9 mouse cellular contexts compared by ENCODE assay signal in the genomic region with DNA sequence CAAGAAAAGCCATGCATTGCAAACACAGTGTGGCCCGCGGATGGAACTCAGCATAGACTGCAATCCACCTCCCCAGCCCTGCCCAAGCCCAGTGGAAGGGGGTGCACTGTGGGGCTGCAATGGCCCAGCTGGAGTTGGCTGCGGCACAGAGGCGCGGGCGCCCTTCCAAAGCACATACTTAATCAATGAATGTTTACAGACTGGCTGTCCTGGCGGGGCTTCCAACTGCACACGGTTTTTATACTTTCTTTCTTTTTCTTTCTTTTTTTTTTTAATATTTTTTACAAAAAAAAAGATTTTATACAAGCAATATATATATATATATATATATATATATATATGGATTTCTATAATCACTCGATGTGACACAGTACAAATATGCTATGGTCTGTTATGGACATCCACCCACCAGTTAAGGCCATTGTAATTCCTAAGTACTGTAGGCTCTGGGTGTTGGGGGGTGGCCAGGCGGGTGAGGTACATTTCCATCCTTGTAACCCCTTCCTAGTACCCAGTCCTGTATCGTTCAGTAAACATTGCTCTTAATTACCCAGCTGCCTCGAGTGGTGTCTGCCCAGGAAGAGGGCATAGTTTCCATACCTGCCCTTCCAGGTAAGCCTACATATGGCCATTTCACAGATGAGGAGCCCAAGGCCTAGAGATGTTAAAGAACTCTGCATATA. TPM values are rescaled to one million over a fixed set of nuclear protein-coding genes. Genes with fewer than 3 reads are reported as not detected.
DNase-seq lines count a peak whose midpoint lies in the region; ATAC-seq and TF ChIP-seq lines count a peak whose summit lies in the region.
"Had no signal": no experiment of that assay in that cellular context is flagged by ENCODE, and none has a peak within 500 bp of the region (broad histone marks: within the 10 kb centered on the region; RNA-seq: fewer than 3 reads in every experiment).

No protein-coding gene starts in this region.

- in situ Hi-C loops in ES-E14 (cut with MboI; ENCODE audit: low sequenced_read_pairs in 2 of 2, unreplicated experiment in 2 of 2), result no loop called here

- no peaks in the 10 kb centered on the region for H3K9me3 ChIP-seq in heart, embryonic 10.5 days
- H3K9me3 ChIP-seq in ES-E14 (ENCODE audit: control insufficient read depth, insufficient read depth, low read depth, low read length), result no peaks in the 10 kb centered on the region
- no peaks in the 10 kb centered on the region for H3K9me3 ChIP-seq in forebrain, postnatal 0 days (ENCODE audit: low read length)
- no peaks in the 10 kb centered on the region for H3K9me3 ChIP-seq in kidney, embryonic 14.5 days (ENCODE audit: control insufficient read depth, low read length)
- H3K9me3 ChIP-seq in midbrain, postnatal 0 days (ENCODE audit: low read length), result no peaks in the 10 kb centered on the region
- H3K9me3 ChIP-seq: neural tube, embryonic 12.5 days had no signal

- TF ChIP-seq CTCF in forebrain, postnatal 0 days (IDR thresholded peaks at IDR 0.05; ENCODE audit: low read depth), result no peak
- no peak for TF ChIP-seq CTCF in midbrain, postnatal 0 days (IDR thresholded peaks at IDR 0.05)

- peaks cover 11% of the 10 kb centered on the region for H3K36me3 ChIP-seq in heart, embryonic 10.5 days
- H3K36me3 ChIP-seq in ES-E14 (ENCODE audit: control insufficient read depth, insufficient read depth, low read length, poor library complexity, severe bottlenecking), result no peaks in the 10 kb centered on the region
- H3K36me3 ChIP-seq in forebrain, postnatal 0 days (ENCODE audit: insufficient read depth), result peaks cover 7% of the 10 kb centered on the region; the same call in 1 of the 2 replicates
- peaks cover 3% of the 10 kb centered on the region; the same call in 1 of the 2 replicates for H3K36me3 ChIP-seq in kidney, embryonic 14.5 days (ENCODE audit: control insufficient read depth, insufficient read depth, low read length)
- H3K36me3 ChIP-seq in midbrain, postnatal 0 days (ENCODE audit: insufficient read depth, low read length), result peaks cover 11% of the 10 kb centered on the region

- 0 out of 2 replicates have a peak overlapping the region, but pooled peaks have one; percentile 5 for H3K9ac ChIP-seq in ES-E14 (ENCODE audit: insufficient read depth, low read depth, low read length, poor library complexity, severe bottlenecking)
- H3K9ac ChIP-seq in forebrain, postnatal 0 days, result no peak overlapping the region
- H3K9ac ChIP-seq in kidney, embryonic 14.5 days (ENCODE audit: low read depth, low read length), result no peak overlapping the region
- no peak overlapping the region for H3K9ac ChIP-seq in midbrain, postnatal 0 days (replicated peaks; ENCODE audit: low read length, poor library complexity, severe bottlenecking)
- H3K9ac ChIP-seq: neural tube, embryonic 12.5 days had no signal

- peak; percentile 40 for ATAC-seq in forebrain, postnatal 0 days
- 0 out of 2 replicates have a peak, but pooled peaks have one; percentile 13 for ATAC-seq in kidney, embryonic 14.5 days (ENCODE audit: low FRiP score, low TSS enrichment)
- no peak for ATAC-seq in midbrain, postnatal 0 days (ENCODE audit: low FRiP score)

- DNase-seq in heart, adult 18-20 months, result peak; percentile 81
- DNase-seq in heart, embryonic 10.5 days (ENCODE audit: low spot score), result no peak
- DNase-seq in ES-E14 (ENCODE audit: low read depth, low spot score), result no peak
- peak; percentile 55 for DNase-seq in forebrain, postnatal 0 days
- DNase-seq in midbrain, postnatal 0 days (ENCODE audit: low spot score), result peak; percentile 60
- no peak for DNase-seq in B cell, adult 2 months
- no peak for DNase-seq in embryo, embryonic 10.5 days (ENCODE audit: low spot score)

- no peak overlapping the region for H3K4me3 ChIP-seq in heart, embryonic 10.5 days
- peak overlapping the region in 1 of 2 experiments; percentile 7; a peak in 1 of 4 replicates for H3K4me3 ChIP-seq in ES-E14 (ENCODE audit: insufficient read depth in 1 of 2, low read depth in 1 of 2, low read length in 2 of 2, poor library complexity in 1 of 2, severe bottlenecking in 1 of 2)
- H3K4me3 ChIP-seq in forebrain, postnatal 0 days (ENCODE audit: low read depth, low read length), result no peak overlapping the region
- H3K4me3 ChIP-seq in kidney, embryonic 14.5 days (ENCODE audit: low read length), result no peak overlapping the region
- no peak overlapping the region for H3K4me3 ChIP-seq in midbrain, postnatal 0 days (ENCODE audit: low read depth, low read length)
- H3K4me3 ChIP-seq: neural tube, embryonic 12.5 days had no signal

- H3K27me3 ChIP-seq in heart, embryonic 10.5 days (ENCODE audit: insufficient read depth, poor library complexity, severe bottlenecking), result no peaks in the 10 kb centered on the region
- no peaks in the 10 kb centered on the region for H3K27me3 ChIP-seq in forebrain, postnatal 0 days (ENCODE audit: insufficient read depth, low read length)
- no peaks in the 10 kb centered on the region for H3K27me3 ChIP-seq in kidney, embryonic 14.5 days (ENCODE audit: control insufficient read depth, insufficient read depth, low read length)
- no peaks in the 10 kb centered on the region for H3K27me3 ChIP-seq in midbrain, postnatal 0 days (ENCODE audit: insufficient read depth, low read length)
- H3K27me3 ChIP-seq: neural tube, embryonic 12.5 days had no signal

- no peak overlapping the region for H3K27ac ChIP-seq in heart, embryonic 10.5 days
- H3K27ac ChIP-seq in ES-E14 (ENCODE audit: insufficient read depth, low read depth, low read length, poor library complexity, severe bottlenecking), result no peak overlapping the region
- H3K27ac ChIP-seq in forebrain, postnatal 0 days (ENCODE audit: low read depth, low read length), result no peak overlapping the region
- no peak overlapping the region for H3K27ac ChIP-seq in kidney, embryonic 14.5 days (ENCODE audit: low read depth, low read length)
- no peak overlapping the region for H3K27ac ChIP-seq in midbrain, postnatal 0 days (ENCODE audit: low read depth, low read length)
- H3K27ac ChIP-seq: neural tube, embryonic 12.5 days had no signal

- no peak overlapping the region for H3K4me2 ChIP-seq in forebrain, postnatal 0 days (ENCODE audit: low read depth)
- H3K4me2 ChIP-seq in kidney, embryonic 14.5 days (replicated peaks; ENCODE audit: low read depth, low read length), result no peak overlapping the region
- H3K4me2 ChIP-seq in midbrain, postnatal 0 days (ENCODE audit: low read depth, low read length, poor library complexity, severe bottlenecking), result no peak overlapping the region
- H3K4me2 ChIP-seq: neural tube, embryonic 12.5 days had no signal

- peaks cover 31% of the 10 kb centered on the region for H3K4me1 ChIP-seq in heart, embryonic 10.5 days
- H3K4me1 ChIP-seq in ES-E14 (ENCODE audit: control insufficient read depth in 2 of 2, insufficient read depth in 2 of 2, low read length in 2 of 2, poor library complexity in 1 of 2), result peaks cover 3 to 11% of the 10 kb centered on the region in 2 experiments; a peak in 1 of 4 replicates
- no peaks in the 10 kb centered on the region for H3K4me1 ChIP-seq in forebrain, postnatal 0 days (ENCODE audit: insufficient read depth)
- H3K4me1 ChIP-seq in kidney, embryonic 14.5 days (ENCODE audit: control insufficient read depth, insufficient read depth, low read length), result 0 out of 2 replicates have a peak, but pooled peaks cover 9% of the 10 kb centered on the region
- no peaks in the 10 kb centered on the region for H3K4me1 ChIP-seq in midbrain, postnatal 0 days (ENCODE audit: insufficient read depth, low read length)

- 82% methylated on average over 12 of the region's 12 CpGs for WGBS in heart, embryonic 10.5 days
- 50% methylated on average over 12 of the region's 12 CpGs for WGBS in forebrain, postnatal 0 days
- WGBS in kidney, embryonic 14.5 days, result 86% methylated on average over 12 of the region's 12 CpGs
- WGBS in midbrain, postnatal 0 days, result 70% methylated on average over 12 of the region's 12 CpGs

TF ChIP-seq in ES-E14, 5 proteins besides CTCF, POLR2A, EP300 and RAD21:
- no peak for TF ChIP-seq ZNF384 (IDR thresholded peaks at IDR 0.05; ENCODE audit: low read depth, low read length)
- TF ChIP-seq MAFK (IDR thresholded peaks at IDR 0.05; ENCODE audit: insufficient read depth, low read depth, low read length), result no peak
- TF ChIP-seq ZC3H11A (IDR thresholded peaks at IDR 0.05; ENCODE audit: borderline replicate concordance, low read depth, low read length), result no peak
- TF ChIP-seq HCFC1 (IDR thresholded peaks at IDR 0.05; ENCODE audit: borderline replicate concordance, insufficient read depth, low read length), result no peak
- no peak for TF ChIP-seq CHD2 (IDR thresholded peaks at IDR 0.05; ENCODE audit: low read depth, low read length)

RNA-seq across cellular contexts. Expression of gene Jdp2, which starts 40.6 kb away (rescaled TPM):
- total RNA-seq in heart, adult 18-20 months (2021), result 10 to 100 TPM; 14.8 to 16.5 TPM
- 0.63 and 0.68 TPM in 2 replicates for polyA plus RNA-seq in heart, embryonic 10.5 days (2016; fragmentation: Nextera tagmentation; extraction: Ambion mirVana)
- total RNA-seq in ES-E14 (2012; rRNA removed), result 8.5 and 15.9 TPM in 2 replicates
- total RNA-seq in forebrain, postnatal 0 days (2014; rRNA removed), result 10.4 and 17.2 TPM in 2 replicates
- polyA plus RNA-seq in forebrain, postnatal 0 days (2015; fragmentation: Nextera tagmentation; extraction: Ambion mirVana), result 0.24 and 0.60 TPM in 2 replicates
- polyA plus RNA-seq in kidney, embryonic 14.5 days (2014; fragmentation: Nextera tagmentation; extraction: Ambion mirVana), result 0.49 and 0.66 TPM in 2 replicates
- 15.8 and 18.4 TPM in 2 replicates for total RNA-seq in midbrain, postnatal 0 days (2014; rRNA removed)
- 0.56 and 1.0 TPM in 2 replicates for polyA plus RNA-seq in midbrain, postnatal 0 days (2015; fragmentation: Nextera tagmentation; extraction: Ambion mirVana)

RNA-seq across cellular contexts. Expression of gene Batf, which starts 47.0 kb away (rescaled TPM):
- 1 to 10 TPM; 1.1 to 1.9 TPM for total RNA-seq in heart, adult 18-20 months (2021)
- 4.7 and 7.1 TPM in 2 replicates for polyA plus RNA-seq in heart, embryonic 10.5 days (2016; fragmentation: Nextera tagmentation; extraction: Ambion mirVana)
- total RNA-seq in ES-E14 (2012; rRNA removed), result 0.53 and 0.58 TPM in 2 replicates
- 0.77 TPM in 1 of 2 replicates, not detected in the other for total RNA-seq in forebrain, postnatal 0 days (2014; rRNA removed)
- 0.65 and 1.3 TPM in 2 replicates for polyA plus RNA-seq in forebrain, postnatal 0 days (2015; fragmentation: Nextera tagmentation; extraction: Ambion mirVana)
- polyA plus RNA-seq in kidney, embryonic 14.5 days (2014; fragmentation: Nextera tagmentation; extraction: Ambion mirVana), result 2.7 and 2.9 TPM in 2 replicates
- total RNA-seq in midbrain, postnatal 0 days (2014; rRNA removed), result 0.28 and 3.1 TPM in 2 replicates
- polyA plus RNA-seq in midbrain, postnatal 0 days (2015; fragmentation: Nextera tagmentation; extraction: Ambion mirVana), result 0.83 and 1.3 TPM in 2 replicates

Comparison
In these comparisons a context has a peak if more than half of its experiments do, and no peak if none do; other contexts are left out.
1. DNase-seq: peak in heart, adult 18-20 months (2 of 2), forebrain, postnatal 0 days (single experiment) and midbrain, postnatal 0 days (single experiment); none in heart, embryonic 10.5 days (single experiment), ES-E14 (single experiment), B cell, adult 2 months (0 of 2) and embryo, embryonic 10.5 days (single experiment).